Mouse (Mus musculus) kidney, postnatal 10 days (tissue): Measurements from ENCODE around the gene Ptx4.

Experiments used
- DNase-seq: peaks from one replicate; pipeline ENCODE4 v3.0.0; 2021; ENCODE audit warnings: mixed read lengths

Ptx4 gene

GRCm38 (mm10) chr17:25120406-25120805 lies at the start of gene Ptx4:
TSS of gene Ptx4 (plus strand) at chr17:25120760.
- DNase-seq: no peak

- DNase-seq: no peak
Observed at GRCm38 (mm10) chr17:25076906-25077305, 43.7 kb upstream of the Ptx4 start.

- peak; percentile 94 for DNase-seq
Observed at GRCm38 (mm10) chr17:25077771-25078372, 42.7 kb upstream of the Ptx4 start.

GRCm38 (mm10) chr17:25080210-25080609 lies 40.4 kb upstream of the Ptx4 start:
- DNase-seq: no peak

- peak; percentile 85 for DNase-seq
Observed at GRCm38 (mm10) chr17:25080960-25081381, 39.6 kb upstream of the Ptx4 start.

GRCm38 (mm10) chr17:25082081-25082847 lies 38.3 kb upstream of the Ptx4 start:
- DNase-seq: peak; percentile 70

- DNase-seq: no peak
Observed at GRCm38 (mm10) chr17:25082887-25083286, 37.7 kb upstream of the Ptx4 start.

GRCm38 (mm10) chr17:25083444-25083931 lies 37.1 kb upstream of the Ptx4 start, which contains the start of gene Tmem204:
TSS of gene Tmem204 (minus strand) at chr17:25083591.
- peak; percentile 85 for DNase-seq

- no peak for DNase-seq
Observed at GRCm38 (mm10) chr17:25084835-25085385, 35.6 kb upstream of the Ptx4 start.

- DNase-seq: no peak
Observed at GRCm38 (mm10) chr17:25086724-25087123, 33.8 kb upstream of the Ptx4 start.

GRCm38 (mm10) chr17:25089158-25089557 lies 31.4 kb upstream of the Ptx4 start:
- no peak for DNase-seq

GRCm38 (mm10) chr17:25090450-25090849 lies 30.1 kb upstream of the Ptx4 start:
- DNase-seq: no peak

- peak; percentile 39 for DNase-seq
Observed at GRCm38 (mm10) chr17:25096221-25096620, 24.3 kb upstream of the Ptx4 start.

GRCm38 (mm10) chr17:25100052-25100451 lies 20.5 kb upstream of the Ptx4 start:
- no peak for DNase-seq

- DNase-seq: no peak
Observed at GRCm38 (mm10) chr17:25101338-25101737, 19.2 kb upstream of the Ptx4 start.

- no peak for DNase-seq
Observed at GRCm38 (mm10) chr17:25107786-25108185, 12.8 kb upstream of the Ptx4 start.

- peak; percentile 73 for DNase-seq
Observed at GRCm38 (mm10) chr17:25109578-25109977, 11.0 kb upstream of the Ptx4 start.

GRCm38 (mm10) chr17:25110590-25110989 lies 10.0 kb upstream of the Ptx4 start:
- DNase-seq: no peak

- DNase-seq: no peak
Observed at GRCm38 (mm10) chr17:25111220-25111619, 9.3 kb upstream of the Ptx4 start.

GRCm38 (mm10) chr17:25111739-25112422 lies 8.7 kb upstream of the Ptx4 start:
- peak; percentile 54 for DNase-seq

- DNase-seq: no peak
Observed at GRCm38 (mm10) chr17:25112423-25112810, 8.1 kb upstream of the Ptx4 start.

GRCm38 (mm10) chr17:25114908-25115645 lies 5.5 kb upstream of the Ptx4 start:
- peak; percentile 61 for DNase-seq
